Mouse (Mus musculus) left cerebral cortex, adult 2 months (tissue): Measurements from ENCODE around the gene Slc5a2. TPM values are rescaled to one million over a fixed set of nuclear protein-coding genes. Genes with fewer than 3 reads are reported as not detected.
A peak's percentile ranks its signal among the peaks of the same experiment; 100 is the strongest.

Experiments
- DNase-seq, 2 experiments: peaks; one replicate each; pipeline ENCODE4 v3.0.0; 2021 to 2022; ENCODE audit warnings: low spot score in 2 of 2, mixed read lengths in 1 of 2; ENCODE audit errors: extremely low spot score in 1 of 2
- H3K27ac ChIP-seq: fragments of 200-600 bp; 2 replicates; pipeline ENCODE4 v1.8.1; 2022
- H3K4me3 ChIP-seq: fragments of 200-600 bp; 2 replicates; pipeline ENCODE4 v1.8.1; 2022
- CTCF ChIP-seq: fragments of 200-600 bp; IDR thresholded peaks from 2 replicates; pipeline ENCODE4 v1.8.1; 2022; ENCODE audit warnings: antibody characterized with exemption, mild to moderate bottlenecking, moderate library complexity
- intact Hi-C: fragments of 180-260 bp; cut with DNase I; formaldehyde crosslinking; loops from one replicate; pipeline ENCODE4 v1.15.1; 2025
- long read RNA-seq, 2 experiments: library from polyadenylated mRNA; stranded (forward); transcript quantifications; one replicate each; pipeline ENCODE4 v2.0.0; 2021; ENCODE audit warnings: borderline mapping rate in 2 of 2
- total RNA-seq, 2 experiments: library from RNA; stranded (reverse); gene quantifications; 2 replicates each; pipeline ENCODE4 v1.2.3; 2021

Slc5a2 gene
- total RNA-seq = not detected
- long read RNA-seq, experiment 1 = 0 reads
- long read RNA-seq, experiment 2 = 0 reads

- no peak for DNase-seq
- H3K27ac ChIP-seq = no peak within 1 kb of the TSS
- TF ChIP-seq CTCF = no peak
- intact Hi-C loops = no loop called here
- H3K4me3 ChIP-seq = no peak within 1 kb of the TSS
These were observed at the start of gene Slc5a2 for GRCm38 (mm10) chr7:128265411-128265810. Slc5a2 (plus strand) TSS chr7:128265657.

- no peak for DNase-seq
- TF ChIP-seq CTCF = no peak
- Histone ChIP-seq H3K4me3 (no peak overlapping the region), H3K27ac (peak overlapping the region; percentile 72; the same call in 1 of the 2 replicates)
- intact Hi-C loops = no loop called here
These were observed 45.5 kb upstream of the Slc5a2 start for GRCm38 (mm10) chr7:128219952-128220351.

GRCm38 (mm10) chr7:128220936-128221335, 44.5 kb upstream of the Slc5a2 start:
- no peak for DNase-seq
- Histone ChIP-seq H3K27ac (peak overlapping the region; percentile 72), H3K4me3 (no peak overlapping the region)
- TF ChIP-seq CTCF = no peak
- intact Hi-C loops = no loop called here

GRCm38 (mm10) chr7:128231741-128232140, 33.7 kb upstream of the Slc5a2 start:
- TF ChIP-seq CTCF = no peak
- no peak overlapping the region for H3K4me3 ChIP-seq
- H3K27ac ChIP-seq = no peak overlapping the region
- intact Hi-C loops = no loop called here
- DNase-seq = no peak

- Histone ChIP-seq H3K27ac (no peak overlapping the region), H3K4me3 (no peak overlapping the region)
- no peak for TF ChIP-seq CTCF
- DNase-seq = no peak
- intact Hi-C loops = loop anchor here (5.0 kb wide), 2 partner anchors 63 to 458 kb away; partner anchors contain the start of gene BC017158
These were observed 30.7 kb upstream of the Slc5a2 start for GRCm38 (mm10) chr7:128234796-128235195.

- intact Hi-C loops = loop anchor here (5.0 kb wide), 2 partner anchors 62 to 457 kb away; partner anchors contain the start of gene BC017158
- Histone ChIP-seq H3K4me3 (no peak overlapping the region), H3K27ac (no peak overlapping the region)
- no peak for DNase-seq
- no peak for TF ChIP-seq CTCF
These were observed 30.0 kb upstream of the Slc5a2 start for GRCm38 (mm10) chr7:128235481-128235880.

- TF ChIP-seq CTCF = no peak
- H3K27ac ChIP-seq = peak overlapping the region; percentile 97
- no peak for DNase-seq
- intact Hi-C loops = loop anchor here (5.0 kb wide), 2 partner anchors 61 to 456 kb away; partner anchors contain the start of gene BC017158
- no peak overlapping the region for H3K4me3 ChIP-seq
These were observed 29.0 kb upstream of the Slc5a2 start for GRCm38 (mm10) chr7:128236426-128236825.

GRCm38 (mm10) chr7:128236856-128237592, 28.4 kb upstream of the Slc5a2 start, which contains the start of gene Armc5:
Armc5 (plus strand) TSS chr7:128237342.
- peak; percentile 92 for TF ChIP-seq CTCF
- peak; percentile 80 to 88 for DNase-seq
- intact Hi-C loops = loop anchor here (5.0 kb wide), 2 partner anchors 60 to 455 kb away; partner anchors contain the start of gene BC017158
- Histone ChIP-seq H3K4me3 (peak within 1 kb of the TSS; percentile 77), H3K27ac (peak within 1 kb of the TSS; percentile 97)

GRCm38 (mm10) chr7:128237593-128237926, 27.9 kb upstream of the Slc5a2 start:
- peak overlapping the region; percentile 97 for H3K27ac ChIP-seq
- DNase-seq = no peak
- no peak for TF ChIP-seq CTCF
- intact Hi-C loops = loop anchor here (5.0 kb wide), 2 partner anchors 60 to 455 kb away; partner anchors contain the start of gene BC017158
- H3K4me3 ChIP-seq = peak overlapping the region; percentile 77

GRCm38 (mm10) chr7:128237927-128238778, 27.3 kb upstream of the Slc5a2 start, which contains the start of gene 9130023H24Rik:
9130023H24Rik (minus strand) TSS chr7:128238031.
- TF ChIP-seq CTCF = peak; percentile 14
- DNase-seq = peak; percentile 100
- Histone ChIP-seq H3K4me3 (peak within 1 kb of the TSS; percentile 77), H3K27ac (peak within 1 kb of the TSS; percentile 97)
- intact Hi-C loops = loop anchor here (5.0 kb wide), 2 partner anchors 59 to 454 kb away; partner anchors contain the start of gene BC017158

- no peak overlapping the region for H3K27ac ChIP-seq
- TF ChIP-seq CTCF = peak; percentile 51
- H3K4me3 ChIP-seq = peak overlapping the region; percentile 77
- DNase-seq = no peak
- intact Hi-C loops = loop anchor here (5.0 kb wide), 2 partner anchors 58 to 453 kb away; partner anchors contain the start of gene BC017158
These were observed 26.5 kb upstream of the Slc5a2 start for GRCm38 (mm10) chr7:128238991-128239390.
